Mouse (Mus musculus) urinary bladder, postnatal 4 days (tissue): ENCODE measurements around the gene Tex52.

Experiments used
- DNase-seq, 2 experiments: peaks; one replicate each; pipeline ENCODE4 v3.0.0; 2021 to 2022; ENCODE audit warnings: low spot score in 2 of 2

The Tex52 gene

GRCm38 (mm10) chr6:128429300-128429699 is 54.0 kb downstream of the Tex52 start:
- DNase-seq = no peak

GRCm38 (mm10) chr6:128429826-128430225 is 54.6 kb downstream of the Tex52 start:
- no peak for DNase-seq

- DNase-seq = no peak
Observed at GRCm38 (mm10) chr6:128432356-128432915, 57.2 kb downstream of the Tex52 start.

GRCm38 (mm10) chr6:128433566-128433965 is 58.3 kb downstream of the Tex52 start:
- DNase-seq = no peak
